17 mouse cellular contexts compared by ENCODE assay signal in the genomic region with DNA sequence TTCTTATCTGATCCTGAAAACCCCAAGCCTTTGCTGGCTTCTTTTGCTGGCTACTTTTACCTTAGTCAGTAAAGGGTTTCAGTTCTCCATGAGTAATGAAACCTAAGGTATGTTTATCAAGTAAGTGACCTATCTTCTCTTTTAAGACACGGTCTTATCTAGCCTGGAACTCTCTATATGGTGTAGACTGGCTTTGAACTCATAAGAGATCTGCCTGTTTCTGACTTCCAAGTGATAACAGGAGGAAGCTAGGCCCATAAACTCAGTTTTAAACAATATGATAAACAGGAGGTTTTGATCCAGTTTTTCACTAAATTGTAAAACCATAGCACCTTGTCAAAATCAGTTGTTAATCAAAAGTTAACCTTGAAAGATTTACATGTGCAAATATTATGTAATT.
"Had no signal": no experiment of that assay in that cellular context is flagged by ENCODE, and none has a peak within 500 bp of the region (broad histone marks: within the 10 kb centered on the region; RNA-seq: fewer than 3 reads in every experiment).

No protein-coding gene starts in this region.

- H3K4me3 ChIP-seq: liver, embryonic 15.5 days; lung, embryonic 15.5 days; megakaryocyte, embryonic 14.5 days; midbrain, embryonic 10.5 days; midbrain, embryonic 12.5 days; neural tube, embryonic 12.5 days had no signal

- H3K9me3 ChIP-seq: liver, embryonic 15.5 days; lung, embryonic 15.5 days; midbrain, embryonic 10.5 days; midbrain, embryonic 12.5 days; neural tube, embryonic 12.5 days had no signal

- DNase-seq: lung, adult 2 months; lung, postnatal 14 days; lung, postnatal 36 days; midbrain, embryonic 14.5 days; right cerebral cortex, postnatal 14 days; thymus, adult 18-20 months; thymus, postnatal 14 days; thymus, postnatal 36 days had no signal

- H3K4me2 ChIP-seq: liver, embryonic 15.5 days; lung, embryonic 15.5 days; midbrain, embryonic 12.5 days; neural tube, embryonic 12.5 days had no signal

- H3K27ac ChIP-seq: liver, embryonic 15.5 days; lung, embryonic 15.5 days; macrophage; midbrain, embryonic 10.5 days; midbrain, embryonic 12.5 days; neural tube, embryonic 12.5 days had no signal

- H3K27me3 ChIP-seq: liver, embryonic 15.5 days; lung, embryonic 15.5 days; midbrain, embryonic 12.5 days; neural tube, embryonic 12.5 days had no signal

- ATAC-seq: lung, postnatal 0 days; midbrain, embryonic 16.5 days had no signal

- H3K36me3 ChIP-seq: lung, embryonic 15.5 days; midbrain, embryonic 10.5 days; neural tube, embryonic 12.5 days had no signal

- H3K9ac ChIP-seq: liver, embryonic 15.5 days; lung, embryonic 15.5 days; midbrain, embryonic 12.5 days; neural tube, embryonic 12.5 days had no signal

- H3K4me1 ChIP-seq: lung, embryonic 15.5 days had no signal
